Mouse (Mus musculus): ENCODE results near the gene Cntnap2. TPM values are rescaled to one million over a fixed set of nuclear protein-coding genes. Genes with fewer than 3 reads are reported as not detected.

The Cntnap2 gene
- total and polyA plus RNA-seq, 3 experiments, result 0.30 to 0.79 (median 0.44) TPM

DNA sequence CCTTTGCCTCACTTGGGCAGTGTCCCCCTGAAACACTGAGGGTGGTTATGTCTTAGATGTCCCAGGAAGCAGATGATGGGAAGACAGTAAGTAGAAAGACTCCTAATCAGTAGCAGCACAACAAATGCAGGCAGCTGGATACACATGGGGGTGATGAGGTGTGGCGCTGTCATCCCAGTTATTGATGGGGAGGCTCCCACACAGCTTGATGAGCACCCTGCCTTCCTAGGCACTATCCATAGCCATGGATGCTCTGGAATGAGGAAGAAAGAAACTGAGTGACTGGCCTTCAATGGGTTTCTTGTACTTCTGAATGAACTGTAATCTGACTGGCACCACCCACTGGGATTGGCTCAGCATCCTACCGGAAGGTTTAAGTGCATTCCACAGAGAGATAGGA lies 1904.1 kb downstream of the Cntnap2 start:
- TF ChIP-seq NRF1 (IDR thresholded peaks at IDR 0.05; ENCODE audit: low read depth, low read length), result no peak
- no peak for TF ChIP-seq MAX (IDR thresholded peaks at IDR 0.05; ENCODE audit: low read length)
- no peak for TF ChIP-seq GABPA (IDR thresholded peaks at IDR 0.05; ENCODE audit: insufficient replicate concordance, low read depth, low read length)
- no peak for TF ChIP-seq TBP (conservative IDR thresholded peaks at IDR 0.05; ENCODE audit: low read depth, low read length)
- no peak for TF ChIP-seq MAZ (IDR thresholded peaks at IDR 0.05; ENCODE audit: low read depth, low read length)
- TF ChIP-seq USF1 (IDR thresholded peaks at IDR 0.05; ENCODE audit: low read depth, low read length), result no peak
- TF ChIP-seq MEF2A (IDR thresholded peaks at IDR 0.05; ENCODE audit: borderline replicate concordance, low read depth, low read length), result no peak
- no peak for TF ChIP-seq ZC3H11A (IDR thresholded peaks at IDR 0.05; ENCODE audit: low read depth, low read length)
- TF ChIP-seq MAFK (IDR thresholded peaks at IDR 0.05; ENCODE audit: insufficient replicate concordance, low read length), result no peak
- no peak for TF ChIP-seq ZMIZ1 (IDR thresholded peaks at IDR 0.05; ENCODE audit: low read depth, low read length)
- no peak for TF ChIP-seq CHD2 (IDR thresholded peaks at IDR 0.05; ENCODE audit: low read length)
- no peak for TF ChIP-seq HCFC1 (IDR thresholded peaks at IDR 0.05; ENCODE audit: low read depth, low read length)
- no peak for TF ChIP-seq EP300 (IDR thresholded peaks at IDR 0.05; ENCODE audit: low read length)

DNA sequence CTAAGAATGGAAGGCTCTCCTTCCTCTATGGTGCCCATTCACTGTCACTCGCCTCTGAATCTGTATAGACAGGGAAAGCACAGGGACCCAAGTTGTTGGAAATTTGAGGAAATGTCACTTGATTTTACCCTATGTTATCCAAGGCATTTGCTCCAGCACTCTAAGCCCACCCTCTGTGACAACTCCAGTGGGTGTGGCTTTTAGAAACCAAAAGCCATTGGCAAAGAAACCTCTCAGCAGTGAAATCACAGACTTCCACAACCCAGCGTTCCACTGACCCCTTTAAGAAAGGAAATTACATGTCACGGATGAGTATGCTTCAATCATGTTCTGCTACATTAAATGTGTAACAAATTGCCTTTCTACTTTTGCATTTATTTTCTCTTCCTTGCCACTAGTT lies 1904.5 kb downstream of the Cntnap2 start:
- in situ Hi-C loops (cut with MboI; ENCODE audit: low pct_ligation_motif_present, low pct_unique_long_range_greater_than_20kb, low sequenced_read_pairs), result no loop called here
- peaks cover 0 to 5% of the 10 kb centered on the region in 2 experiments; a peak in 1 of 4 replicates for H3K4me1 ChIP-seq (ENCODE audit: control insufficient read depth in 1 of 2, insufficient read depth in 2 of 2)
- H3K4me3 ChIP-seq (replicated peaks in 1 of 3; ENCODE audit: low read depth in 2 of 3, low read length in 2 of 3, poor library complexity in 1 of 3), result no peak overlapping the region
- dilution Hi-C loops (cut with MboI; ENCODE audit: extremely low pct_ligation_motif_present, extremely low pct_unique_long_range_greater_than_20kb, low sequenced_read_pairs), result no loop called here
- TF ChIP-seq KAT2A (IDR thresholded peaks at IDR 0.05; ENCODE audit: insufficient replicate concordance, low read length), result no peak
- no peak for TF ChIP-seq POLR2A (IDR thresholded peaks at IDR 0.05; ENCODE audit: low read depth, low read length)
- no peak for TF ChIP-seq HCFC1 (IDR thresholded peaks at IDR 0.05; ENCODE audit: low read depth, low read length)
- no peak for TF ChIP-seq SMC3 (IDR thresholded peaks at IDR 0.05; ENCODE audit: low read depth, low read length)
- TF ChIP-seq MAX (IDR thresholded peaks at IDR 0.05; ENCODE audit: low read length), result no peak
- no peaks in the 10 kb centered on the region for H3K36me3 ChIP-seq (replicated peaks in 1 of 2; ENCODE audit: control insufficient read depth in 1 of 2, insufficient read depth in 1 of 2, low read length in 1 of 2)
- no peaks in the 10 kb centered on the region for H3K27me3 ChIP-seq (replicated peaks)
- no peaks in the 10 kb centered on the region for H3K79me2 ChIP-seq (replicated peaks; ENCODE audit: control insufficient read depth, extremely low read depth, insufficient read depth, poor library complexity, severe bottlenecking)
- H3K4me2 ChIP-seq (ENCODE audit: insufficient read depth, low read depth, poor library complexity, severe bottlenecking), result no peak overlapping the region
- no peak overlapping the region for H3K9ac ChIP-seq (ENCODE audit: insufficient read depth, low read depth)
- H3K9me3 ChIP-seq (replicated peaks; ENCODE audit: low read length), result no peaks in the 10 kb centered on the region
- no peak for DNase-seq (ENCODE audit: extremely low read depth)
- H3K27ac ChIP-seq (ENCODE audit: insufficient read depth, low read depth), result no peak overlapping the region

More for the DNA sequence above, 1904.1 kb downstream of the Cntnap2 start:
- Histone ChIP-seq H3K9me3 (replicated peaks; ENCODE audit: low read length) (no peaks in the 10 kb centered on the region), H3K27me3 (replicated peaks) (no peaks in the 10 kb centered on the region), H3K9ac (ENCODE audit: insufficient read depth, low read depth) (no peak overlapping the region), H3K4me3 (replicated peaks in 1 of 3; ENCODE audit: low read depth in 2 of 3, low read length in 2 of 3, poor library complexity in 1 of 3) (no peak overlapping the region), H3K79me2 (replicated peaks; ENCODE audit: control insufficient read depth, extremely low read depth, insufficient read depth, poor library complexity, severe bottlenecking) (no peaks in the 10 kb centered on the region), H3K36me3 (replicated peaks in 1 of 2; ENCODE audit: control insufficient read depth in 1 of 2, insufficient read depth in 1 of 2, low read length in 1 of 2) (no peaks in the 10 kb centered on the region), H3K27ac (ENCODE audit: insufficient read depth, low read depth) (no peak overlapping the region), H3K4me2 (ENCODE audit: insufficient read depth, low read depth, poor library complexity, severe bottlenecking) (no peak overlapping the region), H3K4me1 (ENCODE audit: control insufficient read depth in 1 of 2, insufficient read depth in 2 of 2) (peaks cover 0 to 5% of the 10 kb centered on the region in 2 experiments; a peak in 1 of 4 replicates)
- no peak for DNase-seq (ENCODE audit: extremely low read depth)
- dilution Hi-C loops (cut with MboI; ENCODE audit: extremely low pct_ligation_motif_present, extremely low pct_unique_long_range_greater_than_20kb, low sequenced_read_pairs), result no loop called here
- in situ Hi-C loops (cut with MboI; ENCODE audit: low pct_ligation_motif_present, low pct_unique_long_range_greater_than_20kb, low sequenced_read_pairs), result no loop called here
